Mouse (Mus musculus): ENCODE data around the gene Inpp5d. TPM values are rescaled to one million over a fixed set of nuclear protein-coding genes. Genes with fewer than 3 reads are reported as not detected.

Gene Inpp5d
- polyA plus RNA-seq, 1 experiment from 2014 or later = 0.30 TPM

DNA sequence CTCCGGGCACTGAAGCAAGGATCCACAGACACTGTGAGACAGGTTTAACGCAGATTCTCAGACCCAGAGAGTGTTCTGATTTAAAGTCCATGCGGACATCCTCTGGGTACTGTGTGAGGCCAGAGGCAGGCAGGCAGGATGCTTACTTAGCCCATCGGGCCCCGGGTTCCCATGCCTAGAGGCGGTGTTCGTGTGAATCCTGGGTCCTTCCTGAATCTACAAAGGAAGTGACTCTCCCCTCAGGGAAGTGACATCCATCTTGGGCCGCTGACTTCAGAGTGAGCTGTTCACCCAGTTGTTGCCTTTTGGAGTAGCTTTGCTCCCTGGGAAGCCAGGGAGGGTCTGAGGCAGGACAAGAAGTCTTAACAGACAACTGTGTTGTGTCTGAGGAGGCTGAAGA is 19.6 kb downstream of the Inpp5d start:
- no peak for DNase-seq (ENCODE audit: low read depth, low spot score)
- POLR2A ChIA-PET = interaction anchor here (1.1 kb wide), 1 partner anchor 17 kb away, joined by 3 read pairs; no protein-coding TSS in a partner anchor
- no peak for ATAC-seq
- CTCF ChIA-PET = interaction anchor here (1.0 kb wide), 1 partner anchor 20 kb away, joined by 3 read pairs; no protein-coding TSS in a partner anchor
- no peak for TF ChIP-seq CTCF (IDR thresholded peaks at IDR 0.05)
- H3K27me3 ChIP-seq = no peaks in the 10 kb centered on the region
- in situ Hi-C loops (cut with MboI; ENCODE audit: low pct_unique_long_range_greater_than_20kb) = no loop called here

- CTCF ChIA-PET = interaction anchor here (1.0 kb wide), 1 partner anchor 21 kb away, joined by 3 read pairs; no protein-coding TSS in a partner anchor
- ATAC-seq (no peak), DNase-seq (ENCODE audit: low read depth, low spot score) (no peak)
- H3K27me3 ChIP-seq = no peaks in the 10 kb centered on the region
- no peak for TF ChIP-seq CTCF (IDR thresholded peaks at IDR 0.05)
- in situ Hi-C loops (cut with MboI; ENCODE audit: low pct_unique_long_range_greater_than_20kb) = no loop called here
- POLR2A ChIA-PET = interaction anchor here (1.1 kb wide), 1 partner anchor 17 kb away, joined by 3 read pairs; no protein-coding TSS in a partner anchor
These were observed 20.1 kb downstream of the Inpp5d start for GRCm38 (mm10) chr1:87640165-87640661.

DNA sequence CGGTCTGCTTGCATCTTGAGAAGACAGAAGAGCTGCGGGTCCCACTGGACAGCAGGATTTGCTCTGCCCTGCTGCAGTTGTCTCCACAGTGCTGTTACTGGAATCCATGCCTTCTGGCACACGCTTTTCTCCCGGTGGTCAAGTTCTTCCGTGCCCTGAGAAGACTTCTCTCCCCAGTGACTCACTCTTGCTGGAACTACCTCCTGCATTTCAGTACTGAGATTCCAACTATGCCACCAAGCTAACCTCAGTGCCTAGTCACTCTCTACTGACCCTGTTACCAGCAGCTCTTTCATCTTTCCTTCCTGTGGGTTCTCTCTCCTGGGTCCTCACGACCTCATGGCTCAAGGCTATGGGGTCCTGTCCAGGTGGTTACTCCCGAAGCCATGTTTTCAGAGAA is 22.9 kb downstream of the Inpp5d start:
- ChIA-PET POLR2A (no interaction called here), CTCF (interaction anchor here (1.3 to 1.5 kb wide), 2 partner anchors 17 to 37 kb away, joined by 3 read pairs; no protein-coding TSS in a partner anchor)
- no peak for TF ChIP-seq CTCF (IDR thresholded peaks at IDR 0.05)
- no peaks in the 10 kb centered on the region for H3K27me3 ChIP-seq
- ATAC-seq (peak; percentile 76), DNase-seq (ENCODE audit: low read depth, low spot score) (peak; percentile 38)
- in situ Hi-C loops (cut with MboI; ENCODE audit: low pct_unique_long_range_greater_than_20kb) = no loop called here

- DNase-seq (ENCODE audit: low read depth, low spot score) = no peak
- no peak for TF ChIP-seq CTCF (IDR thresholded peaks at IDR 0.05)
- ATAC-seq = no peak
- no peaks in the 10 kb centered on the region for H3K27me3 ChIP-seq
- CTCF ChIA-PET = no interaction called here
- in situ Hi-C loops (cut with MboI; ENCODE audit: low pct_unique_long_range_greater_than_20kb) = no loop called here
- POLR2A ChIA-PET = no interaction called here
These were observed 24.9 kb downstream of the Inpp5d start for GRCm38 (mm10) chr1:87645041-87645440.

DNA sequence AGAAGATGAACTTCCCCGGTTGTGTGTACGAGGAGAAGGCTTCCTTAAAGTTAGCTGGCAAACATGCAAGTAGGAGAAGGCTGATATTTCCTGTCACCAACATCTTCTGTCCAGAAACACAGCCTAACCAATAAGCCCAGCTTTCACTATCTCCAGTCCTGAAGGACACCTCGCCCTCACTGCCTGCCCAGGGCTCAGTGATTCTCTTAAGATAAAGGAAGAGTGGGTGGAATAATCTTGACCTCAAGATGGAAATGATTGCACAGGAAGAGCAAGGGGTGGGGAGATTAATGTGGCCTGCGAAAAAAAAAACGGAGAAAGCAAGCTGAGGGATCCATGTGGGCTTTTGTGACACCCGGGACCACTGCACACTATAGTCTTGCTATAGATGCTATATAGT is 25.6 kb downstream of the Inpp5d start:
- no peaks in the 10 kb centered on the region for H3K27me3 ChIP-seq
- in situ Hi-C loops (cut with MboI; ENCODE audit: low pct_unique_long_range_greater_than_20kb) = no loop called here
- no peak for TF ChIP-seq CTCF (IDR thresholded peaks at IDR 0.05)
- ChIA-PET POLR2A (no interaction called here), CTCF (no interaction called here)
- ATAC-seq = no peak
- no peak for DNase-seq (ENCODE audit: low read depth, low spot score)

DNA sequence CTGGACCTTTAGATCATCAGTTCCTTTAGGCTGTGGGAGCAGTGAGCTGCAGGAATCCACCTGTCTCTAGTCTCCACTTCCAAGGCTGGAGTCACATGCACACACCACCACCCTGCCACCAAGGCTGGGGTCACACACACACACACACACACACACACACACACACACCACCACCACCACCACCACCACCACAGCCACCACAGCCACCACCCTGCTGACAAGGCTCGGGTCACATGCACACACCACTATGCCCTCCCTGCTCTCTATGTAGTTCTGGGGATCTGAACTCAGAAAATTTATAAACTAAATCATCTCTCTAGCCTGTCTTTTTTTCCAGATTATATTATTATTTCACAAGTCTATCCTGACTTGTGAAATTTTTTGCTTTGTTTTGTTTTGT is 27.7 kb downstream of the Inpp5d start:
- ATAC-seq = no peak
- DNase-seq (ENCODE audit: low read depth, low spot score) = no peak
- ChIA-PET POLR2A (no interaction called here), CTCF (no interaction called here)
- no peak for TF ChIP-seq CTCF (IDR thresholded peaks at IDR 0.05)
- no peaks in the 10 kb centered on the region for H3K27me3 ChIP-seq
- in situ Hi-C loops (cut with MboI; ENCODE audit: low pct_unique_long_range_greater_than_20kb) = no loop called here

- CTCF ChIA-PET = no interaction called here
- no peak for TF ChIP-seq CTCF (IDR thresholded peaks at IDR 0.05)
- POLR2A ChIA-PET = no interaction called here
- in situ Hi-C loops (cut with MboI; ENCODE audit: low pct_unique_long_range_greater_than_20kb) = no loop called here
- DNase-seq (ENCODE audit: low read depth, low spot score) = no peak
- no peak for ATAC-seq
- no peaks in the 10 kb centered on the region for H3K27me3 ChIP-seq
These were observed 28.5 kb downstream of the Inpp5d start for GRCm38 (mm10) chr1:87648657-87649056.

DNA sequence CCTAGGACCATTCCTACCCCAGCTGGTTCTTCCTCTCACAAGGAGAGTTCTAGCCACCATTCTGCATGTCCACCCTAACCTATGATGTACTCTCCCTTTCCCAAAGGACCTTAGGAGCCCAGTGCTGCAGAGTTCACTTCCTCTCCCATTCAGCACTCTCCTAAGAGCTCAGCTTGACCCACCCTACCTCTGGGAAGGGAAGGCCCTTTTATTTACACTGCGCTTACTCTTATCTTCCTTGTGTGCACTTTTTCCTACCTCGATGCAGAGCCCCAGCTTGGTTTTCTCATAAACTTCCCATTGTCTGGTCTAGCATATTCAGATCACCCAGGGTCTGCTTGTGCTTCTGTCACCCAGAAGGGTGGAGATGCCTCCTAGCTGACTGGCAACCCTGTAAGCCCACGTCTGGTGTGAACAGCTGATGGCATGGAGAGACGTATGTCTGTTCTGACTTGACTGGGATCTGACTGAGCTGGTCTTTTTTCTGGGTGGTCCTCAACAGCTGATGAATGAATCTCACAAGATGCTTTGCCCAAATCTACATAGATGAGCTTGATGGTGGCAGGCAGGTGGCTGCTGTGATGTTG is 29.2 kb downstream of the Inpp5d start:
- TF ChIP-seq CTCF (IDR thresholded peaks at IDR 0.05) = no peak
- CTCF ChIA-PET = no interaction called here
- ATAC-seq (no peak), DNase-seq (ENCODE audit: low read depth, low spot score) (no peak)
- in situ Hi-C loops (cut with MboI; ENCODE audit: low pct_unique_long_range_greater_than_20kb) = no loop called here
- POLR2A ChIA-PET = interaction anchor here (1.0 to 1.2 kb wide), 2 partner anchors 11 to 140 kb away, joined by 3 read pairs; no protein-coding TSS in a partner anchor
- H3K27me3 ChIP-seq = no peaks in the 10 kb centered on the region

- no peaks in the 10 kb centered on the region for H3K27me3 ChIP-seq
- ATAC-seq (no peak), DNase-seq (ENCODE audit: low read depth, low spot score) (no peak)
- POLR2A ChIA-PET = interaction anchor here (1.0 to 1.2 kb wide), 2 partner anchors 11 to 141 kb away, joined by 3 read pairs; no protein-coding TSS in a partner anchor
- no peak for TF ChIP-seq CTCF (IDR thresholded peaks at IDR 0.05)
- CTCF ChIA-PET = no interaction called here
- in situ Hi-C loops (cut with MboI; ENCODE audit: low pct_unique_long_range_greater_than_20kb) = no loop called here
These were observed 29.9 kb downstream of the Inpp5d start for GRCm38 (mm10) chr1:87649958-87650474.

DNA sequence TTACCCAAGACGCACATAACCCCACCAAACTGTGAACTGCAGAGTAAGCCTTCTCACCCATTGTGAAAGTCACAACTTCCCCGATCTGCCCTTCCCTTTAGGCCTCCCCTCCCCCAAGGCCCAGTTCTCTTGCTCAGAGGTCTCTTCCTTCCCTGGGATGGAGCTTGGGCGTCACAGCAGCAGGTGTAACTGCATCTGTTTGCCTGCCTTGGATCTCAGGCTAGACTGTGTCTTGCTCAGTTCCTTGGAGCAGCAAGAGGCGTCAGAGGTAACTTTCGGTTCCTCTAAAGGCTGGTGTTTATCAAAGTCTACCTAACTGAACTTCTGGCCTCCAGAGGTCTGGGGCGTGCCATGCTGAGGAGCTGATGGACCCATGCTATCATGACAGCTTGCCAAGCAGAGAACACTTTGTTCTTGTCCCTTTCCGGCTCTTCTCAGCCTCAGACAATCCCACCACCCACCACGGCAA is 30.5 kb downstream of the Inpp5d start:
- no peak for ATAC-seq
- no peak for DNase-seq (ENCODE audit: low read depth, low spot score)
- TF ChIP-seq CTCF (IDR thresholded peaks at IDR 0.05) = no peak
- in situ Hi-C loops (cut with MboI; ENCODE audit: low pct_unique_long_range_greater_than_20kb) = no loop called here
- ChIA-PET CTCF (no interaction called here), POLR2A (no interaction called here)
- no peaks in the 10 kb centered on the region for H3K27me3 ChIP-seq

GRCm38 (mm10) chr1:87651436-87651835 is 31.3 kb downstream of the Inpp5d start:
- ChIA-PET CTCF (no interaction called here), POLR2A (no interaction called here)
- in situ Hi-C loops (cut with MboI; ENCODE audit: low pct_unique_long_range_greater_than_20kb) = no loop called here
- ATAC-seq (no peak), DNase-seq (ENCODE audit: low read depth, low spot score) (no peak)
- no peaks in the 10 kb centered on the region for H3K27me3 ChIP-seq
- no peak for TF ChIP-seq CTCF (IDR thresholded peaks at IDR 0.05)
